Mouse (Mus musculus) CD4-positive, CD25-positive, alpha-beta regulatory T cell, adult 4 months (primary cell): Measurements from ENCODE around the gene Egln2. TPM values are rescaled to one million over a fixed set of nuclear protein-coding genes. Genes with fewer than 3 reads are reported as not detected.

Source experiments
- ATAC-seq: one replicate; pipeline ENCODE4 v1.8.0; 2017
- polyA plus RNA-seq, 2 experiments: library from polyadenylated mRNA; unstranded; fragments of 100-300 nt; shearing (Covaris generic); gene quantifications; one replicate each; pipeline ENCODE4 v1.2.1; 2017

Egln2 gene
- polyA plus RNA-seq, 2 experiments from 2014 or later = 16.8 to 16.9 TPM

GRCm38 (mm10) chr7:27174896-27175295, 8.3 kb upstream of the Egln2 start:
- no peak for ATAC-seq

- no peak for ATAC-seq
Measured at GRCm38 (mm10) chr7:27174496-27174895, 7.9 kb upstream of the Egln2 start.

GRCm38 (mm10) chr7:27170981-27171380, 4.4 kb upstream of the Egln2 start:
- ATAC-seq = no peak

- no peak for ATAC-seq
Measured at GRCm38 (mm10) chr7:27168371-27168770, 1.8 kb upstream of the Egln2 start.

GRCm38 (mm10) chr7:27167475-27168094, 983 bp upstream of the Egln2 start:
- ATAC-seq = no peak

- peak; percentile 21 for ATAC-seq
Measured at GRCm38 (mm10) chr7:27166229-27166613, 381 bp downstream of the Egln2 start.

- no peak for ATAC-seq
Measured at GRCm38 (mm10) chr7:27165696-27166095, 906 bp downstream of the Egln2 start.

GRCm38 (mm10) chr7:27165007-27165655, 1.5 kb downstream of the Egln2 start:
- ATAC-seq = no peak

- ATAC-seq = no peak
Measured at GRCm38 (mm10) chr7:27164112-27164947, 2.3 kb downstream of the Egln2 start.

GRCm38 (mm10) chr7:27163450-27163805, 3.2 kb downstream of the Egln2 start:
- no peak for ATAC-seq

GRCm38 (mm10) chr7:27162780-27163449, 3.7 kb downstream of the Egln2 start:
- no peak for ATAC-seq

- ATAC-seq = no peak
Measured at GRCm38 (mm10) chr7:27161744-27162143, 4.9 kb downstream of the Egln2 start.

- no peak for ATAC-seq
Measured at GRCm38 (mm10) chr7:27160921-27161320, 5.7 kb downstream of the Egln2 start.

- peak; percentile 94 for ATAC-seq
Measured at GRCm38 (mm10) chr7:27159882-27160281, 6.7 kb downstream of the Egln2 start.

- no peak for ATAC-seq
Measured at GRCm38 (mm10) chr7:27159256-27159655, 7.3 kb downstream of the Egln2 start.

GRCm38 (mm10) chr7:27158171-27158570, 8.4 kb downstream of the Egln2 start:
- no peak for ATAC-seq

GRCm38 (mm10) chr7:27156005-27156404, 10.6 kb downstream of the Egln2 start:
- ATAC-seq = no peak

- ATAC-seq = no peak
Measured at GRCm38 (mm10) chr7:27153205-27153764, 13.3 kb downstream of the Egln2 start, which contains the start of gene Cyp2t4. Gene Cyp2t4, plus strand, starts transcription at chr7:27153714.

- ATAC-seq = no peak
Measured at GRCm38 (mm10) chr7:27136410-27136996, 30.1 kb downstream of the Egln2 start.

- no peak for ATAC-seq
Measured at GRCm38 (mm10) chr7:27133757-27134156, 32.8 kb downstream of the Egln2 start.

- ATAC-seq = no peak
Measured at GRCm38 (mm10) chr7:27133156-27133555, 33.4 kb downstream of the Egln2 start.

- ATAC-seq = no peak
Measured at GRCm38 (mm10) chr7:27132588-27132987, 34.0 kb downstream of the Egln2 start.
